Mouse (Mus musculus): ENCODE results near the gene Cnksr1. TPM values are rescaled to one million over a fixed set of nuclear protein-coding genes. Genes with fewer than 3 reads are reported as not detected.

The Cnksr1 gene
- not detected for polyA plus RNA-seq (2015; fragmentation: Illumina TruSeq; extraction: RNeasy Lipid Tissue Mini Kit (QIAGEN cat#74804); ENCODE audit: insufficient read depth, low replicate concordance)

GRCm38 (mm10) chr4:134238279-134238651, at the start of gene Cnksr1:
Gene Cnksr1 (minus strand): TSS chr4:134238399.

GRCm38 (mm10) chr4:134287575-134288025, 49.4 kb upstream of the Cnksr1 start, which contains the start of gene Pdik1l:
Gene Pdik1l (minus strand): TSS chr4:134287895.

DNA sequence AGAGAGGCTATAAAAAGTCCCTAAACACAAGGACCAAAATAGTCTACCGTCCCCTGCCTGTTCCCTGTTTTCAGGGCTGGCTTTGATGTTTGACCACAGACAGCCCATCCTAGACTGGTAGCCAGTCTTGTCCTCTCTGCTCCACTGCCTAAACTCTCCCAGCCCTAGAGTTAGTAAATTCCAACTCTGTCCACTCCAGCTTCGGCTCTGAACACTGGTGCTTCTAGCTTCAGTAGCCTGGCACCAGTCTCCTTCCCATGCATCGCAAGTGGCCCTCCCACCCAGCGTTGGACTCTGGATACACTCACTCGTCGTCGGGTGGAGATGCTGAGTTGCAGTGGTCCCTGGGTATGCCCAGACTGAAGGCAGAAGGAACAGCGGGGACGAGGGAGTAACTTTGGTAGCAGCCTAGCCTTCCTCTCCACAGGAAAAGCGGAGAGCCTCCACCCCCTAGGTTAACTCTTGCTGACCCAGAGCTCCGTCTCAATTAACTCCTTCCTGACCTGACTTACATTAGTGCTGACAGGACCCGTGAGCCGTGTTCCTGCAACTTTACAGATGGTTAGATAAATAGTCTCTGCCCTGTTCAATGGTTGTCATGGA, 15.6 kb upstream of the Cnksr1 start, which contains the start of gene Grrp1:
TSS of gene Grrp1 (minus strand) at position 385 of the 603 bp plus-strand sequence.

DNA sequence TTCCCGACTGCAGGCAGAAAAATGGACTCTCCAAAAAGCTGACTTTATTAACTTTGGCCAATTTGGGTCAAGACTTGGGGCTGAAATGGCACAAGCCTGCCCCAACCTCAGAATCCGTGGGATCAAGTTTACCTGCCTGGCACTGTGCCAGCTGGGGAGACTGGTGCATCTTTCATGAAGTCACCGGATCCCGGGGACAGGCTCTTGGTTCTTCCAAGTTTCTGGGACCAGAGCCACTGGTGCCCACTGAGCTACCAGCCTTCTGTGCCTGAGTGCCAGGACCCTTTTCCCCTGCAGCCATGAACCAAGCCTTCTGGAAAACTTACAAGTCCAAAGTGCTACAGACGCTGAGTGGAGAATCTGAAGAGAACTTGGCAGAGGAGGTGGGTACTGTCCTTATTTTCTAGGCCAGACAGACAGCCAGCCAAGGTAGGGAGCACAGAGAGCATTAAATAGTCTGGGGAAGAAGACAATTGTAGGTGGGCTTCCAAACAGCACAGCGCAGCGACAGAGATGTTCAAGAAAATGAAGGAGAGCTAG, 8.6 kb upstream of the Cnksr1 start, which contains the start of gene Gm30191:
TSS of gene Gm30191 (plus strand) at position 217 of the 540 bp plus-strand sequence.

GRCm38 (mm10) chr4:134245148-134245843, 7.1 kb upstream of the Cnksr1 start, which contains the start of gene Zfp593:
Gene Zfp593 (minus strand): TSS chr4:134245592.

GRCm38 (mm10) chr4:134243516-134244250, 5.5 kb upstream of the Cnksr1 start, which contains the start of gene E130218I03Rik:
Gene E130218I03Rik (plus strand): TSS chr4:134243662.

DNA sequence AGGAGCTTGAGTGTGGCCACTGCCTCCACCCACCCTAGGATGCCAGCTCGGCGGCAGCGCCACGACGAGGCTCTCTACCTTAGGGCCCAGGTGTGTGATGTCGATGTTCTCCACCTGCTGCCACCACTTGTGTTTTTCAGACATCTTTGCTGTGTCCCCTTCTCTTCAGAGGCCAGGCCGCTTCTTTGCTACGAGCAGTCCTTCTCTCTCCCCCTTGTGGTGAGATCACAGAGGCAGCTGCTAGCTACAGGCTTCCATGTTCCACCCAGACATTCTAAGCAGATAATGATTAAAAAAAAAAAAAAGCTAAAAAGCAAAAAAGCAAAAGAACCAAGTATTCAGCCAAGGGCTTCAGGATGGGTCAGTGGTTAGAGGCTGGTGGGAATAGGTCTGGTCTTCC, 11.0 kb downstream of the Cnksr1 start, which contains the start of gene Catsper4:
TSS of gene Catsper4 (minus strand) at position 190 of the 400 bp plus-strand sequence.

DNA sequence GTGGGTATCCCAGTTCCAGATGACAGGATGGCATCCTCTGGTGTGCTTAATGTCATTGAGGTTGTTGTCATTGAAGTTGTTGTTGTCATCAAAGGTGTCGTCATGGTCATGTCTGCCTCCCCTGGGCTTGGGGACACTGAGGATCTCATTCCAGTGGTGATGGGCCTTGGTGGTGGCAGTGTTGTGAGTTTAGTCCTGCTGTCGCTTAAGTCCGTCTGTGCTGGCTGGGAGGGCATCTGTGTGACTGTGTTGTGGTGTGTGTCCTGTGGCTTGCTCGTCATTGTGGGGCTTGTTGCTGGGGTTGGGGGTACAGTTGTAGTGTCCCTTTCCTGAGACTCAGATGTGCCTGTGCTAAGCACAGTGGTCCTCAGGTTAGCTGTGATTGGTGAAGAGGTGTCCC, 35.3 kb downstream of the Cnksr1 start, which contains the start of gene Gm7534:
TSS of gene Gm7534 (minus strand) at position 101 of the 400 bp plus-strand sequence.

Other genes with a start within 250 kb of the Cnksr1 start
- gene Dhdds, start 237.5 kb downstream of the Cnksr1 start, polyA plus RNA-seq (2015; fragmentation: Illumina TruSeq; extraction: RNeasy Lipid Tissue Mini Kit (QIAGEN cat#74804); ENCODE audit: insufficient read depth, low replicate concordance): 21.6 TPM
- 0.08 TPM for gene Lin28a, start 219.6 kb downstream of the Cnksr1 start, polyA plus RNA-seq (2015; fragmentation: Illumina TruSeq; extraction: RNeasy Lipid Tissue Mini Kit (QIAGEN cat#74804); ENCODE audit: insufficient read depth, low replicate concordance)
- 0.95 TPM for gene Zfp683, start 184.6 kb downstream of the Cnksr1 start, polyA plus RNA-seq (2015; fragmentation: Illumina TruSeq; extraction: RNeasy Lipid Tissue Mini Kit (QIAGEN cat#74804); ENCODE audit: insufficient read depth, low replicate concordance)
- gene Crybg2, start 177.6 kb downstream of the Cnksr1 start, polyA plus RNA-seq (2015; fragmentation: Illumina TruSeq; extraction: RNeasy Lipid Tissue Mini Kit (QIAGEN cat#74804); ENCODE audit: insufficient read depth, low replicate concordance): 3.5 TPM
- gene Cd52, start 143.3 kb downstream of the Cnksr1 start, polyA plus RNA-seq (2015; fragmentation: Illumina TruSeq; extraction: RNeasy Lipid Tissue Mini Kit (QIAGEN cat#74804); ENCODE audit: insufficient read depth, low replicate concordance): 2,441 TPM
- 10.4 TPM for gene Ubxn11, start 135.8 kb downstream of the Cnksr1 start, polyA plus RNA-seq (2015; fragmentation: Illumina TruSeq; extraction: RNeasy Lipid Tissue Mini Kit (QIAGEN cat#74804); ENCODE audit: insufficient read depth, low replicate concordance)
- 432 TPM for gene Sh3bgrl3, start 109.6 kb downstream of the Cnksr1 start, polyA plus RNA-seq (2015; fragmentation: Illumina TruSeq; extraction: RNeasy Lipid Tissue Mini Kit (QIAGEN cat#74804); ENCODE audit: insufficient read depth, low replicate concordance)
- gene Cep85, start 51.3 kb downstream of the Cnksr1 start, polyA plus RNA-seq (2015; fragmentation: Illumina TruSeq; extraction: RNeasy Lipid Tissue Mini Kit (QIAGEN cat#74804); ENCODE audit: insufficient read depth, low replicate concordance): 23.9 TPM
- gene Gm7534, start 35.4 kb downstream of the Cnksr1 start, polyA plus RNA-seq (2015; fragmentation: Illumina TruSeq; extraction: RNeasy Lipid Tissue Mini Kit (QIAGEN cat#74804); ENCODE audit: insufficient read depth, low replicate concordance): not detected
- not detected for gene Catsper4, start 11.0 kb downstream of the Cnksr1 start, polyA plus RNA-seq (2015; fragmentation: Illumina TruSeq; extraction: RNeasy Lipid Tissue Mini Kit (QIAGEN cat#74804); ENCODE audit: insufficient read depth, low replicate concordance)
- not detected for gene E130218I03Rik, start 5.3 kb upstream of the Cnksr1 start, polyA plus RNA-seq (2015; fragmentation: Illumina TruSeq; extraction: RNeasy Lipid Tissue Mini Kit (QIAGEN cat#74804); ENCODE audit: insufficient read depth, low replicate concordance)
- 4.3 TPM for gene Zfp593, start 7.2 kb upstream of the Cnksr1 start, polyA plus RNA-seq (2015; fragmentation: Illumina TruSeq; extraction: RNeasy Lipid Tissue Mini Kit (QIAGEN cat#74804); ENCODE audit: insufficient read depth, low replicate concordance)
- gene Gm30191, start 8.5 kb upstream of the Cnksr1 start, polyA plus RNA-seq (2015; fragmentation: Illumina TruSeq; extraction: RNeasy Lipid Tissue Mini Kit (QIAGEN cat#74804); ENCODE audit: insufficient read depth, low replicate concordance): not detected
- gene Grrp1, start 15.7 kb upstream of the Cnksr1 start, polyA plus RNA-seq (2015; fragmentation: Illumina TruSeq; extraction: RNeasy Lipid Tissue Mini Kit (QIAGEN cat#74804); ENCODE audit: insufficient read depth, low replicate concordance): 0.26 TPM
- 22.6 TPM for gene Pdik1l, start 49.5 kb upstream of the Cnksr1 start, polyA plus RNA-seq (2015; fragmentation: Illumina TruSeq; extraction: RNeasy Lipid Tissue Mini Kit (QIAGEN cat#74804); ENCODE audit: insufficient read depth, low replicate concordance)
- 0.50 TPM for gene Trim63, start 76.7 kb upstream of the Cnksr1 start, polyA plus RNA-seq (2015; fragmentation: Illumina TruSeq; extraction: RNeasy Lipid Tissue Mini Kit (QIAGEN cat#74804); ENCODE audit: insufficient read depth, low replicate concordance)
- gene Slc30a2, start 104.8 kb upstream of the Cnksr1 start, polyA plus RNA-seq (2015; fragmentation: Illumina TruSeq; extraction: RNeasy Lipid Tissue Mini Kit (QIAGEN cat#74804); ENCODE audit: insufficient read depth, low replicate concordance): 2.0 TPM
- gene Extl1, start 145.5 kb upstream of the Cnksr1 start, polyA plus RNA-seq (2015; fragmentation: Illumina TruSeq; extraction: RNeasy Lipid Tissue Mini Kit (QIAGEN cat#74804); ENCODE audit: insufficient read depth, low replicate concordance): 6.7 TPM
- 3.3 TPM for gene Pafah2, start 157.9 kb upstream of the Cnksr1 start, polyA plus RNA-seq (2015; fragmentation: Illumina TruSeq; extraction: RNeasy Lipid Tissue Mini Kit (QIAGEN cat#74804); ENCODE audit: insufficient read depth, low replicate concordance)
- 122 TPM for gene Stmn1, start 229.9 kb upstream of the Cnksr1 start, polyA plus RNA-seq (2015; fragmentation: Illumina TruSeq; extraction: RNeasy Lipid Tissue Mini Kit (QIAGEN cat#74804); ENCODE audit: insufficient read depth, low replicate concordance)